Mouse (Mus musculus) intestine, embryonic 14.5 days (tissue): ENCODE results near the gene Krtap9-5. TPM values are rescaled to one million over a fixed set of nuclear protein-coding genes. Genes with fewer than 3 reads are reported as not detected.

Source experiments
- ATAC-seq: fragments of 200-750 bp; cut with Nextera tagmentation; replicated peaks from 2 replicates; pipeline ENCODE4 v1.8.0; 2017; ENCODE audit warnings: low read depth, moderate number of reproducible peaks, moderate TSS enrichment, moderate library complexity; ENCODE audit not compliant: low FRiP score, low TSS enrichment
- DNase-seq: peaks from one replicate; pipeline ENCODE4 v3.0.0-alpha.2; 2018; ENCODE audit warnings: low spot score
- H3K27ac ChIP-seq: fragments of 300-500 bp; sonication (generic); 2 replicates; pipeline ENCODE4 v1.5.1; 2014; ENCODE audit warnings: low read depth, mild to moderate bottlenecking, control low read depth
- H3K27me3 ChIP-seq: fragments of 300-500 bp; sonication (generic); replicated peaks from 2 replicates; pipeline ENCODE4 v1.6.1; 2014; ENCODE audit warnings: low read length, control low read depth; ENCODE audit not compliant: control insufficient read depth, insufficient read depth
- H3K36me3 ChIP-seq: fragments of 300-500 bp; sonication (generic); 2 replicates; pipeline ENCODE4 v1.6.1; 2014; ENCODE audit warnings: low read length, control low read depth; ENCODE audit not compliant: control insufficient read depth, insufficient read depth
- H3K4me1 ChIP-seq: fragments of 300-500 bp; sonication (generic); replicated peaks from 2 replicates; pipeline ENCODE4 v1.6.1; 2014; ENCODE audit warnings: low read length, control low read depth, mixed read lengths; ENCODE audit not compliant: control insufficient read depth, insufficient read depth
- H3K4me2 ChIP-seq: fragments of 300-500 bp; sonication (generic); 2 replicates; pipeline ENCODE4 v1.6.1; 2014; ENCODE audit warnings: low read length
- H3K4me3 ChIP-seq: fragments of 300-500 bp; sonication (generic); 2 replicates; pipeline ENCODE4 v1.5.1; 2014; ENCODE audit warnings: low read depth, low read length, control low read depth, mixed read lengths
- H3K9ac ChIP-seq: fragments of 300-500 bp; sonication (generic); 2 replicates; pipeline ENCODE4 v1.6.1; 2014; ENCODE audit warnings: mild to moderate bottlenecking, low read length
- H3K9me3 ChIP-seq: fragments of 300-500 bp; sonication (generic); 2 replicates; pipeline ENCODE4 v1.6.1; 2016; ENCODE audit warnings: low read length, control low read depth; ENCODE audit not compliant: control insufficient read depth
- WGBS: fragments of 180-500 bp; shearing (Covaris S2); extraction: QIAGEN DNeasy Blood & Tissue Kit; methylation state at CpG from one replicate; pipeline ENCODE4 v1.1.7; 2014; 5-methylcytosine and 5-hydroxymethylcytosine counted together
- polyA plus RNA-seq: library from polyadenylated mRNA; unstranded; fragments of >200 nt; fragmentation: Nextera tagmentation; extraction: Ambion mirVana; gene quantifications from 2 replicates; pipeline ENCODE4 v1.2.1, GENCODE M21; 2014

The Krtap9-5 gene
- polyA plus RNA-seq, 1 experiment from 2014 or later = not detected

- DNase-seq (no peak), ATAC-seq (no peak)
- Histone ChIP-seq H3K27ac (no peak overlapping the region), H3K4me1 (peaks cover 1% of the 10 kb centered on the region; the same call in 1 of the 2 replicates), H3K4me2 (no peak overlapping the region), H3K4me3 (no peak overlapping the region), H3K36me3 (no peaks in the 10 kb centered on the region), H3K27me3 (0 out of 2 replicates have a peak, but pooled peaks cover 4% of the 10 kb centered on the region), H3K9me3 (0 out of 2 replicates have a peak, but pooled peaks cover 4% of the 10 kb centered on the region), H3K9ac (no peak overlapping the region)
- WGBS = 94% methylated on average over 7 of the region's 7 CpGs
Measured at GRCm38 (mm10) chr11:99999091-99999490, 50.8 kb downstream of the Krtap9-5 start.

Other genes starting within 250 kb of the Krtap9-5 start
- gene Gm14180, start 214.2 kb upstream of the Krtap9-5 start, polyA plus RNA-seq = not detected in 2 replicates
- not detected in 2 replicates for gene Gm11595, start 175.6 kb upstream of the Krtap9-5 start, polyA plus RNA-seq
- gene Krtap4-8, start 167.8 kb upstream of the Krtap9-5 start, polyA plus RNA-seq = not detected in 2 replicates
- not detected in 2 replicates for gene Krtap4-9, start 163.3 kb upstream of the Krtap9-5 start, polyA plus RNA-seq
- not detected in 2 replicates for gene Gm11596, start 155.0 kb upstream of the Krtap9-5 start, polyA plus RNA-seq
- gene Gm11569, start 149.5 kb upstream of the Krtap9-5 start, polyA plus RNA-seq = not detected in 2 replicates
- not detected in 2 replicates for gene Gm11554, start 144.0 kb upstream of the Krtap9-5 start, polyA plus RNA-seq
- not detected in 2 replicates for gene Krtap4-13, start 138.6 kb upstream of the Krtap9-5 start, polyA plus RNA-seq
- gene Gm11564, start 132.8 kb upstream of the Krtap9-5 start, polyA plus RNA-seq = not detected in 2 replicates
- gene 2300003K06Rik, start 110.4 kb upstream of the Krtap9-5 start, polyA plus RNA-seq = not detected in 2 replicates
- gene Krtap4-16, start 96.9 kb upstream of the Krtap9-5 start, polyA plus RNA-seq = 0.19 TPM in 1 of 2 replicates, not detected in the other
- gene Gm11568, start 90.6 kb upstream of the Krtap9-5 start, polyA plus RNA-seq = not detected in 2 replicates
- gene Gm11559, start 84.0 kb upstream of the Krtap9-5 start, polyA plus RNA-seq = not detected in 2 replicates
- gene Krtap9-1, start 75.1 kb upstream of the Krtap9-5 start, polyA plus RNA-seq = not detected in 2 replicates
- not detected in 2 replicates for gene Gm11567, start 69.3 kb upstream of the Krtap9-5 start, polyA plus RNA-seq
- not detected in 2 replicates for gene Krtap31-1, start 40.6 kb upstream of the Krtap9-5 start, polyA plus RNA-seq
- gene Gm11565, start 33.7 kb upstream of the Krtap9-5 start, polyA plus RNA-seq = not detected in 2 replicates
- gene Krtap31-2, start 12.2 kb upstream of the Krtap9-5 start, polyA plus RNA-seq = not detected in 2 replicates
- gene Krtap29-1, start 30.6 kb downstream of the Krtap9-5 start, polyA plus RNA-seq = not detected in 2 replicates
- gene Krtap16-1, start 38.1 kb downstream of the Krtap9-5 start, polyA plus RNA-seq = not detected in 2 replicates
- not detected in 2 replicates for gene Krtap17-1, start 45.5 kb downstream of the Krtap9-5 start, polyA plus RNA-seq
- not detected in 2 replicates for gene Krt33a, start 67.7 kb downstream of the Krtap9-5 start, polyA plus RNA-seq
- 0.11 TPM in 1 of 2 replicates, not detected in the other for gene Krt33b, start 81.4 kb downstream of the Krtap9-5 start, polyA plus RNA-seq
- not detected in 2 replicates for gene Krt34, start 93.1 kb downstream of the Krtap9-5 start, polyA plus RNA-seq
- not detected in 2 replicates for gene Krt31, start 102.1 kb downstream of the Krtap9-5 start, polyA plus RNA-seq
- not detected in 2 replicates for gene Krt32, start 139.8 kb downstream of the Krtap9-5 start, polyA plus RNA-seq
- gene Krt35, start 147.8 kb downstream of the Krtap9-5 start, polyA plus RNA-seq = not detected in 2 replicates
- 0.11 and 0.13 TPM in 2 replicates for gene Krt36, start 157.2 kb downstream of the Krtap9-5 start, polyA plus RNA-seq
- gene Krt13, start 173.1 kb downstream of the Krtap9-5 start, polyA plus RNA-seq = 0.11 TPM in 1 of 2 replicates, not detected in the other
- gene Krt15, start 187.5 kb downstream of the Krtap9-5 start, polyA plus RNA-seq = 1.3 TPM in 2 replicates
- gene Krt19, start 200.2 kb downstream of the Krtap9-5 start, polyA plus RNA-seq = 359 and 374 TPM in 2 replicates
- gene Krt9, start 244.8 kb downstream of the Krtap9-5 start, polyA plus RNA-seq = not detected in 2 replicates